Mouse (Mus musculus): ENCODE measurements around the gene Rundc3a.

GRCm38 (mm10) chr11:102383365-102384136, 9.7 kb upstream of the Rundc3a start:
- TF ChIP-seq POLR2A (IDR thresholded peaks at IDR 0.05; ENCODE audit: borderline replicate concordance, insufficient read depth, low read length): no peak
- TF ChIP-seq CTCF (IDR thresholded peaks at IDR 0.05; ENCODE audit: borderline replicate concordance, insufficient read depth, low read depth, low read length): no peak
